Mouse (Mus musculus): ENCODE results near the gene Gm5624. TPM values are rescaled to one million over a fixed set of nuclear protein-coding genes. Genes with fewer than 3 reads are reported as not detected.
"Not testable (repeated sequence)": the region's sequence is repeated elsewhere in the genome, so short reads cannot be mapped to it uniquely, and the experiment has no call there.

The Gm5624 gene
- not detected in 2 replicates for polyA plus RNA-seq (2015; fragmentation: Nextera tagmentation; extraction: Ambion mirVana)

DNA sequence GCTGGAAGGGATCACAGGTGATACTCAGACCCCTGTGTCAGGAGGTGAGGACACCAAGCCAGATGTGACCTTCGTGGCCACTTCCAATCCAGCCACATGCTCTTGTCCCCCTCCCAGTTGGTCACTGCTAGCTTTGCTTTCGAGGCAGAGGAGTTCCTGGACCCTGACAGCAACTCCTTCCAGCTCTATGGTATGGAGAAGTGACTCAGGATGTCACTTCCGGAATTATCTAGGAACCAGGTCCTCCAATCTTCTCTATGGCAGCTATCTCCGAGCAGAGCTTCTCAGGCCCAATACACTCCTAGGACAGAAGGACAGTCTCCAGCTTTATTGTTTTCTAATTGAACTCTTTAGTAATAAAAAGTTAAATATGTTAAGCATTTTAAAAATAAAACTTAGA is at the start of gene Gm5624:
Gm5624 (minus strand) TSS at position 202 of the 400 bp plus-strand sequence.
- not testable (repeated sequence) for H3K9ac ChIP-seq; H3K36me3 ChIP-seq; H3K4me1 ChIP-seq; H3K4me2 ChIP-seq; H3K27ac ChIP-seq; ATAC-seq (ENCODE audit: insufficient read depth, low FRiP score, low read depth); H3K27me3 ChIP-seq (replicated peaks); H3K4me3 ChIP-seq (replicated peaks); H3K9me3 ChIP-seq
- WGBS = 72% methylated on average over 4 of the region's 4 CpGs

DNA sequence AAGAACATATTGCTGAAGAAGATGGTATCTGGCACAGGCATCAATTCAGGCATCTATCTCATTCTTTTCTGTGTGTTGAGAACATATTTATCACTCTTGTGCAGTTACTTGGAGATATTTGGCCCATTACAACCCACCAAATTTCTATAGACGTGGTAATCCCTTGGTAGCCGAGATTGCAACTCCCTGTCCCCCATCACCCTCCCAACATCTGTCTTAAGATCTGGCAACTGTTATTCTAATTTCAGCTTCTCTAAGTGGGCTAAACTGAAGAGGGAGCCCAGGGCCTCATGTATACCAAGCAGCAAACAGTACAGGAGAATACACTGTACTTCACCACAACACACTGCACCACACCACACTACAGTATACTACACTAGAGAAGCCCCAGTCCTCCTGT is 36.0 kb downstream of the Gm5624 start:
- WGBS = 81% methylated on average over 2 of the region's 2 CpGs
- not testable (repeated sequence) for H3K36me3 ChIP-seq; H3K9me3 ChIP-seq; H3K9ac ChIP-seq; H3K27me3 ChIP-seq (replicated peaks); H3K4me1 ChIP-seq; H3K4me3 ChIP-seq (replicated peaks); H3K27ac ChIP-seq; ATAC-seq (ENCODE audit: insufficient read depth, low FRiP score, low read depth); H3K4me2 ChIP-seq

DNA sequence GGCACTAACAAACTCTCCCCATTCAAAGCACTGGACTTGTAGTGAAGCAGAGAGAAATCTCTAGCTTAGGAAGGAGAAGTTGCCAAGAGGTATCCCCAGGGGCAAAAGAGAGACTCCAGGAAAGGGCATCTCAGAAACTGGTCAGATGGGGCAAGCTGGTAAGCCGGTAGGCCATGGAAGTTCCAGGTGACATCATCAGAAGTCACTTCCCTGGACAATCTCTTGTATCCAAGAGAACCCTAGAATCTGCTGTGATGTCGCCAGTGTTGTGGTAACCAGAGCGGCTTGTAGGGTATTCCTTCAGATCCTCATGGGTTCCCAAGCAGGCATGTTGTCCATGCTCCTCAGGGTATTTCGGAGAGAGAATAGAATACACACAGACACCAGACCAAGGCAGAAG is 44.9 kb downstream of the Gm5624 start, which contains the start of gene Gm8247:
Gm8247 (plus strand) TSS at position 301 of the 400 bp plus-strand sequence.
- H3K36me3 ChIP-seq; H3K4me2 ChIP-seq; H3K9me3 ChIP-seq; H3K27ac ChIP-seq; H3K4me3 ChIP-seq (replicated peaks); H3K9ac ChIP-seq; H3K27me3 ChIP-seq (replicated peaks); ATAC-seq (ENCODE audit: insufficient read depth, low FRiP score, low read depth); H3K4me1 ChIP-seq: not testable (repeated sequence)
- 90% methylated on average over 4 of the region's 4 CpGs for WGBS

DNA sequence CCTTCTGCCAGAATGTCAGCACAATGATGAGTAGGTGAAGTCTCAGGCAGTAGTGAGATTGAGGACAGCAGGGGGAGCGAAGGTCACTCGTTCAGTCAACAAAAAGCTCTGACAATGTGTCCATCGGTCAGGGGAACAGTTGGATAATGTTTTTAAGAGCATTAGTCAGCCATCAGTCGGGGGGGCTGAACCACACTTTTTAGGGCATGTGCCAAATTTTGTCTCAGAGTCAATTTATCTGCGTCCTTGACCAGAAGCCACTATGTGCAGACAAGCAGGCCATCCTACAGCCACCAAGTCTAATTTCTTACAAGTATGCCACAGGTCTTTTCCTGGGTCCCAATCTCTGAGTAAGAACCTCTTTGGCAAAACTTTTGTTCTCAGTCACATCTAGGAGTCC is 79.8 kb downstream of the Gm5624 start:
- not testable (repeated sequence) for H3K9ac ChIP-seq; H3K27me3 ChIP-seq (replicated peaks); H3K4me3 ChIP-seq (replicated peaks); ATAC-seq (ENCODE audit: insufficient read depth, low FRiP score, low read depth); H3K27ac ChIP-seq; H3K9me3 ChIP-seq; H3K4me1 ChIP-seq; H3K4me2 ChIP-seq; H3K36me3 ChIP-seq
- 81% methylated on average over 5 of the region's 5 CpGs for WGBS

DNA sequence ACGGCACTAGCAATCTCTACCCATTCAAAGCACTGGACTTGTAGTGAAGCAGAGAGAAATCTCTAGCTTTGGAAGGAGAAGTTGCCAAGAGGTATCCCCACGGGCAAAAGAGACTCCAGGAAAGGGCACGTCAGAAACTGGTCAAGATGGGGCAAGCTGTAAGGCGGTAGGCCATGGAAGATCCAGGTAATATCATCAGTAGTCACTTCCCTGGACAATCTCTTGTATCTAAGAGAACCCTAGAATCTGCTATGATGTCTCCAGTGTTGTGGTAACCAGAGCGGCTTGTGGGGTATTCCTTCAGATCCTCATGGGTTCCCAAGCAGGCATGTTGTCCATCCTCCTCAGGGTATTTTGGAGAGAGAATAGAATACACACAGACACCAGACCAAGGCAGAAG is 109.8 kb downstream of the Gm5624 start, which contains the start of gene Gm17093:
Gm17093 (plus strand) TSS at position 301 of the 400 bp plus-strand sequence.
- WGBS = 86% methylated on average over 5 of the region's 5 CpGs
- not testable (repeated sequence) for H3K9ac ChIP-seq

More for the DNA sequence above, 109.8 kb downstream of the Gm5624 start, which contains the start of gene Gm17093:
- H3K4me2 ChIP-seq; H3K27ac ChIP-seq; H3K36me3 ChIP-seq; H3K4me3 ChIP-seq (replicated peaks); H3K4me1 ChIP-seq; H3K9me3 ChIP-seq; H3K27me3 ChIP-seq (replicated peaks); ATAC-seq (ENCODE audit: insufficient read depth, low FRiP score, low read depth): not testable (repeated sequence)

Other genes with a start within 250 kb of the Gm5624 start
- gene Gm3371, start 217.2 kb downstream of the Gm5624 start, polyA plus RNA-seq (2015; fragmentation: Nextera tagmentation; extraction: Ambion mirVana) = not detected in 2 replicates
- gene Gm8232, start 194.3 kb downstream of the Gm5624 start, polyA plus RNA-seq (2015; fragmentation: Nextera tagmentation; extraction: Ambion mirVana) = not detected in 2 replicates
- not detected in 2 replicates for gene BC061237, start 135.5 kb downstream of the Gm5624 start, polyA plus RNA-seq (2015; fragmentation: Nextera tagmentation; extraction: Ambion mirVana)
- not detected in 2 replicates for gene Gm17093, start 109.7 kb downstream of the Gm5624 start, polyA plus RNA-seq (2015; fragmentation: Nextera tagmentation; extraction: Ambion mirVana)
- gene Gm8247, start 44.8 kb downstream of the Gm5624 start, polyA plus RNA-seq (2015; fragmentation: Nextera tagmentation; extraction: Ambion mirVana) = not detected in 2 replicates
- not detected in 2 replicates for gene Gm8257, start 78.5 kb upstream of the Gm5624 start, polyA plus RNA-seq (2015; fragmentation: Nextera tagmentation; extraction: Ambion mirVana)
- gene Gm8267, start 122.4 kb upstream of the Gm5624 start, polyA plus RNA-seq (2015; fragmentation: Nextera tagmentation; extraction: Ambion mirVana) = not detected in 2 replicates
- 0.33 and 0.50 TPM in 2 replicates for gene Ptgdr, start 231.4 kb upstream of the Gm5624 start, polyA plus RNA-seq (2015; fragmentation: Nextera tagmentation; extraction: Ambion mirVana)